Mouse (Mus musculus): ENCODE results near the gene Plekha3. TPM values are rescaled to one million over a fixed set of nuclear protein-coding genes. Genes with fewer than 3 reads are reported as not detected.

Gene Plekha3
- polyA plus RNA-seq, 1 experiment from 2014 or later = 9.1 TPM

Other genes with a start within 250 kb of the Plekha3 start
- gene Prkra, start 27.3 kb upstream of the Plekha3 start, polyA plus RNA-seq (2015; fragmentation: Nextera tagmentation; extraction: Ambion mirVana) = 55.2 and 58.0 TPM in 2 replicates
- gene Pjvk, start 26.8 kb upstream of the Plekha3 start, polyA plus RNA-seq (2015; fragmentation: Nextera tagmentation; extraction: Ambion mirVana) = 0.15 and 0.53 TPM in 2 replicates
- gene Fkbp7, start 2.2 kb upstream of the Plekha3 start, polyA plus RNA-seq (2015; fragmentation: Nextera tagmentation; extraction: Ambion mirVana) = 151 and 159 TPM in 2 replicates

Data from limb, embryonic 15.5 days (tissue).